Mouse (Mus musculus): ENCODE results near the gene Stox2.

Stox2 gene

DNA sequence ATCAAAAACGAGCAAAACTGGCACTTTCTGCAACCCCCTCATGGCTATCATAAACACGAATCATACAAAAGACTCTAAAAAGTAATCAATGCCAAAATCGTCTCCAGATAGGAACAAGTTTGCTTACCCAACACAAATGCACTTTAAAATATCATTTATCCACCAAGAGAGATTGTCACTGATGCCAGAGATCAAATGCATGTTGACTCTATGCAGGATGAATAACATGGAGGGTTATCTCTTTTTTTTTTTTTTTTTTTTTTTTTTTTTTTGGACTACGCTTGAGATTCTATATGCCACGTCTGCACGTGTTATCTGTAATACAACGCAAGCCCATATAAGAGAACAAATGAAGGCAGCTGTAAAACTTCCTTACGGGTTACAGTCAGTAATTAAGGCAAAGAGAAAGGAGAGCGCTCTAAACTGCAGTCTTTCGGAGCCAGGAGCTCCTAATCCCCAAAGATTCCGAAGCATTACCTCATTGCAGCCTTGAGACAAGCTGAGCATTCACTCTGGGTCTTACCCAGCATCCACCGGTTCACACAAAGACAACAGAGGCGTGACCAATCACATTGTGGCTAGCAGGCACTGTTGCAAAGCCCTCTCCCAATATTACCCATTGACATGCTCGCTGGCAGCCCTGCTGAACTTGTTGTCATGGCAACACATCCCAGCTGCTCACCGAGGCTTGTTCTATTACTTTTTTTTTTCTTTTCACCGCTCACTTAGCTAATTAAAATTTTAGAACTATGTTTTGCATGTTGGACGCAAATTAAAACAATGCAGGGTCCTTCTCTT lies 203.8 kb downstream of the Stox2 start:
- DNase-seq (ENCODE audit: inconsistent ontology term) = peak; percentile 91

DNA sequence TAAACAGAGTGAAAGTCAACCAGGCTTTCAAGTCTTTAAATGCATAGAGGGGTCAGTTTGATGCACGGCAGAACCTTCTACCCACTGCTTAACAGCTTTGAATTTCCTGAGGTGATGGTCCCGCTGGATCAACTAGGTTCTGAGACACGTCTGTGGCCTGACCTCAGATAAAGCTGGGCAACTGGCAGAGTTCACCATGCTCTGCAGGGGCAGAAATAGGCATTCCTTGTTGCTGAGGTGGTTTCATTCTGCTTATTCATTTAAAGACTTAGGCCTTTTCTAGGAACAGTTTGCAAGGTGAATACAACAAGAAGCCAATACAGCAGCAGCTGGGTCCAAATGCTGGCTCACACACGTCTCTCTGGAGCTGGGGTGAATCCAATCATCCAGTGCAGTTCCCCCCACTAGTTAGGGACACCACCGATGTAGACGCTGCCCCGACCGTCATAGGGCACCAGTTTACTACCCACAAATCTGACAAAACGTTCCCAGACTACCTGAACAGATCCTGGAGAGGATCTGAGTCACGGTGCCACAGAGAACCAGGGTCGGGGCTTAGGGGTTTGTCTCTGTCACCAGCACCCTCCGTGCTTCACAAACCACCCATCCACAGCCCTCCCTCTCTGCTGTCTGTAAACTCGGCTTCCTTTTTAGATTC lies 204.6 kb downstream of the Stox2 start:
- peak; percentile 54 for DNase-seq (ENCODE audit: inconsistent ontology term)

DNA sequence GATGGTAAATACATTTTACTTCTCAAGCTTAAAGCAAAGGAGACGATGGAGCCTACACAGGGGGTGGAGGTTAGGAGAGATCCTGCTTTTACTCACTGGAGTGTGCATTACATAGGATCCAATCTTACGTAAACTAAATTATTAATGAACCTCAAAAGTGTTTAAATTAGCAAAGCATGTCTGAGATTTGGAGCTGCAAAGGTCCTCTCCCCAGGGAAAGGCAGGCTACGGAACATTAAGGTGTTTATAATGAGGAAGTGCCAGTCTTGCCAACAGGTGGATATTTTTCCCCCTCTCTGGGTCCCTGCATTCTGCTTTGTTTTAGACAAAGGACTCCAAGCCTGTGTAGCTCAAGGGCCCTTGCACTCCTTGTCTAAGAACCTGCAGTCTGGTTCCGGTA lies 205.3 kb downstream of the Stox2 start:
- DNase-seq (ENCODE audit: inconsistent ontology term) = no peak

DNA sequence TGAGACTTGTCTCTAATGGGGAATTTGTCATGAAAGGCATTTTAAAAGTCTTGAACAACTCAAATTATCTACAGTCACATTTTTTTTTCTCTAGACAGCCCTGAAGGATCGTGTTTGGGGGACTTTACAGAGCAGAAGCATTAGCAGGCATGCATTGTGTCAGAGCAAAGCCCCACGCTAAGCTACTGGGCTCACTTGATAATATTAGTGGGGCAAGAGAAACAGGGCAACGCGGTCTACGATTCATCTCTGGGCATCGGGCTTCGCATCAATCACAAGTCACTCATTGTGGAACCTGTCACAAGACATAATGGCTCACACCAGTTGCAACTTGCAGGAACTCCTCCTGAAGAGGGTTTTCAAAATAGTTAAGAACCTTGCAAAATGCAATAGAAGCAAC lies 205.9 kb downstream of the Stox2 start:
- peak; percentile 28 for DNase-seq (ENCODE audit: inconsistent ontology term)

DNA sequence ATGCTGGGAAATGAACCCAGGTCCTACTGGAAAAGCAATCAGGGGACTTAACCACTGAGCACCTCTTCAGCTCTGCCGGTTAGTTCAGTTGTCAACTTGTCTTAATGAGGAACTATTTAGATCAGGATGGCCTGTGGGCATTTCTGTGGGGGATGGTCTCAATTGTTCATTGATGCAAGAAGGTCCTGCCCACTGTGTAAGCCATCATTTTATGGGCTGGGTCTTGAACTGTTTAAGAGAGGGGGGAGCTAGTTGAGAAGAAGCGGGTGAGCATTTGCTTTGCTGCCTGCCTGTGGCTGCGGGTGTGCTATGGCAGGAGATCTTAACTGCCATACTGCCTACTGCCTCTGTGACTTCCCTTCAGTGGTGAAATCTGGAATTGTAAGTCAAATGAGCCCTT lies 214.1 kb downstream of the Stox2 start:
- DNase-seq (ENCODE audit: inconsistent ontology term) = no peak

DNA sequence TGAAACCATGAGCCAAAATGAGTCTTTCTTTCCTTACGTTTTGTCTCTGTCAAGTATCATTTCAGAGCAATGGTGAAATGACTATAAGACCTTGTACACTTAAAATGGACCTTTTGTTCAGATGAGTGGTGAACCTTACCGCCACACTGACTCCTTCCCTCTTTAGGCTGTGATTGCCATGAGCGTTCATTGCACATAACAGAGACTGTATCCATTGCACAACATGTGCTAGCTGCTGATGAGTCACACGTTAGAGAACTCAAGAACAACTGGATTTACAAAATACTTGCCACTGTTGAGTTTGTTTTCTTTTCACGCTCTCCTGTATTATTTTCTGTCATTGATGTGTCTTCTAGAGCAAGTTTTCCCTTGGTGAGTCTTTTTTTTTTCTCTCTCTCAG lies 216.1 kb downstream of the Stox2 start:
- no peak for DNase-seq (ENCODE audit: inconsistent ontology term)

DNA sequence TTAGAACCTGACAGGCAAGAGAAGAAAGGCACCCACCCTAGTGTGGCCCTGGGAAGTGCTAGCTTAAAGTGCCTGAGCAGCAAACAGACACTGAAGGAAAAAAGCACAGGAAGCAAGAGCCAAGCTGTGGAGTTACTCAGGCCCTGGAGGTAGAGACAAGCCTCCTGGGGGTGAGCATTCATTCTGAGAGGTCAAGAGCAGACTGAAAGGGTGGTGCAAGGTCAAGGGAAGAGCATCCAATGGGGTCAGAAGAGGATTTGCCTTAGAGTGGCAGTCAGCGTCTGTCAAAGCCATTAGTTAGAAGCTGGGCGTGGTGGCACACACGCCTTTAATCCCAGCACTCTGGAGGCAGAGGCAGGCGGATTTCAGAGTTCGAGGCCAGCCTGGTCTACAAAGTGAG lies 224.3 kb downstream of the Stox2 start:
- DNase-seq (ENCODE audit: inconsistent ontology term) = no peak

DNA sequence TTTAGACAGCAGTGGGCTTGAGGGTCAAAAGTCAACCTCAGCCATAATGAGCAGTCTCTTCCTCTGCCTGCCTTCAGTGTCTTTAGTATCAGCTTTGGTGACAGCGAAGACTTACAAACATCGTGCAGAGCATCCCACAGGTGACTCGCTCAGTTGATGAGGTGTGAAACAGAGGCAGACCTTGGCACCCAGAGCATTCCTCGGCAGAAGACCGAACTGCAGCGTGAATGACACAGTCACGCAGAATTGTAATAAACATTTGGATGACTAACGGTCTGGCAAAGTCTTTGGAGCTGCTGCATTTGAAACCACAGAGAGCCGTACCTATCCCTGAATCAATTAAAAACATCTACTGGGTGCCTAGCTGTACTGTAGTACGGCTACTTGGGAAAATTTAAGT lies 225.0 kb downstream of the Stox2 start:
- no peak for DNase-seq (ENCODE audit: inconsistent ontology term)

DNA sequence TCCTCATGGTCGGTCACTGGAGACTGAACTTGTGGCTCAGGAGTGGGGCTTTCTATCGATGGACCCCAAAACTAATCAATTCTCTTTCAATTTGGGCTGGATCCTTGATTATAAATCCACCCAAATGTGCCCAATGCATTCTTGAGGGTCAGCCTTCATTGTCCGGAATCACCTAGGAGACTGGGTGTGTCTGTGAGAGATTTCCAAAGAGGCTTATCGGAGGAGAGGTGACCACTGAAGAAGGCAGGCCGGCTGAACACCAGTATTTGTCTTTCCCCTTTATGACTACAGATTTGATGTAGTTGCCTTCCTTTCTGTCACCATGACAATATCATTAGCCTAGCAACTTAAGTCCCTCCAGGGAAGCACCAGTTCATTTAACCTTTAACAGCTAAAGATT lies 225.8 kb downstream of the Stox2 start:
- no peak for DNase-seq (ENCODE audit: inconsistent ontology term)

DNA sequence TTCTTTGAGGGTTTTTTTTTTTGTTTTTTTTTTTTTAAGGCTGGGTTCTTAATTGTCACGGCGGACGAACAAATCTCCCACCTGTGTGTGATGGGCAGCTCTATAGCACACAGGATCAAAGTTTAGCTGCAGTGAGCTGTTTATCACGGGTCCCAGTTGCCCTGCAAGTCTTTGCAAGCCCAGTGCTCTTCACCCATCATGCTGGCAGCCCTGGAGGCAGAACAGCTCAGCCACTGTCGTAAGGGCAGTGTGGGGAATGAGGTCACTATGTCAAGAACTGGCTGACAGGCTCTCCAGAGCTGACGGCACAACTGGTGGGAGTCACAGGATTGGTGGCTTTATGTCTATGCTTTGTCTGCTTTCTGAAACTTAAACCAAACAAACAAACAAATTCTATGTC lies 227.6 kb downstream of the Stox2 start:
- DNase-seq (ENCODE audit: inconsistent ontology term) = peak; percentile 67

DNA sequence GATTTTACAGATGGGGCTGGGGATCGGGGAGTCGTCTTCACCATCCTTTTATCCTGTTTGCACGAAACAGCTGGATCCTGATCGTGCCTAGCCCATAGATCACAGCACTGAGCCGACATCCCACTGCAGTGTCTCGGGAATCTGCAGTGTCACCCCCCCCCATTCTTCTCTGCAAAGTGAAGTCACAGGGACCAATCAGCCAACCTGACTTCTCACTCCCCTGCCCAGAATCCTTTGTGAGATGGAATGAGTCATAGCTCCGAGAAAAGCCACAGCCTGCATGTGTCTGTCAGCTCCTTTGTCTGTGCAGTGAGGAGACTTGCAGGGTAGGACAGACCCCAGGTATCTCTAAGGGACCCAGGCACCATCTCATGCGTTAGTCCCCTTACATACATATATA lies 228.1 kb downstream of the Stox2 start:
- peak; percentile 86 for DNase-seq (ENCODE audit: inconsistent ontology term)

DNA sequence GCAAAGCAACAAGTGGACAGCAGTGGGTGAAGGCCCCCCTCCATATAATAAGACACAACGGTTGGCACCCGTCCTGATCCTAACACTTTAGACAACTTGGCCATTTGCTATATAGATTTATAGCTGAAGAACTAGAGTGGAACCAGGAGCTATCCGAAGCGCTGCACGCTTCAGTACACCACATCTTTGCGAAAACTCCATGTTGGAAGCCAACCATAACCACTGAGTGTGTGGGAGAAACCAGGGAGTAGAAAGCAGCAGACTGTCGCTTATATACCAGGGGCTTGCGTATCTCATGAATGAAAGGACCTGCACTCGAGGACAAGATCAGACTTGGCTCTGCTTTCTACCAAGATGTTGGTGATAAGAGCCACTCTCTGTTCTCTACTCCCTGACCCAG lies 234.0 kb downstream of the Stox2 start:
- DNase-seq (ENCODE audit: inconsistent ontology term) = no peak

DNA sequence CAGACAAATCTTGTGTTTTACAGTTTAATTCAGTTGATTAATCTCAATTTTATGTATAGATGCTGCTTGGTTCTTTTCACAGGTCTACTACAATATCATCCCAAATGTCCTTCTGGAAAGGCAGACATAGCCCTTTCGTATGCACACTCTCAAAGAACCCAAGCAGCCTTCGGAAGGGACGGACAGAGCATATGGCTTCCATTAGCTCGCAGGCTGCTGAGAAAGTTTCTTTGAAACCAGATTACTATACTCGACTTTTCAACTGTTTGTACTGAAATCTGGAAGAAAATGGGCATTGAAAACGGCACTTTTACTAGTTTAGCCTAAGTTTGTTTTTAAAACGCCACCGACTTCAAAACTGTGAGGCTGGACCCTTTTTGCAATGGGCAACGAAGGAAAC lies 234.9 kb downstream of the Stox2 start:
- DNase-seq (ENCODE audit: inconsistent ontology term) = no peak

DNA sequence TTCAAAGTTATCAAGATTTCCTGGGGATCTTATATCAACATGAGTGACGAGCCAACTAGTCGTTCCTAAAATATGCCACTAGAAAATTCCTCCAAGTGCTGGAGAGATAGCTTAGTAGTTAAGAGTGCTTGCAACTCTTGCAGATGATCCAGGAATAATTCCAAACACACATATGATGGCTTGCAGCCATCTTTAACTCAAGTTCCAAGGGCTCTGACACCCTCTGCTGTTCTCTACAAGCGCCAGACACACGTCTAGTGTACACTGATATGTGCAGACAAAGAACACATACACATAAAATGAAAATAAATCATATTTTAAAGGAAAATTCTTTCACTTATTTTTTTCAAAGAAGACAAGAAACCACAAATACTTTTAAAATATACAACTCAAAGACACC lies 237.9 kb downstream of the Stox2 start:
- no peak for DNase-seq (ENCODE audit: inconsistent ontology term)

DNA sequence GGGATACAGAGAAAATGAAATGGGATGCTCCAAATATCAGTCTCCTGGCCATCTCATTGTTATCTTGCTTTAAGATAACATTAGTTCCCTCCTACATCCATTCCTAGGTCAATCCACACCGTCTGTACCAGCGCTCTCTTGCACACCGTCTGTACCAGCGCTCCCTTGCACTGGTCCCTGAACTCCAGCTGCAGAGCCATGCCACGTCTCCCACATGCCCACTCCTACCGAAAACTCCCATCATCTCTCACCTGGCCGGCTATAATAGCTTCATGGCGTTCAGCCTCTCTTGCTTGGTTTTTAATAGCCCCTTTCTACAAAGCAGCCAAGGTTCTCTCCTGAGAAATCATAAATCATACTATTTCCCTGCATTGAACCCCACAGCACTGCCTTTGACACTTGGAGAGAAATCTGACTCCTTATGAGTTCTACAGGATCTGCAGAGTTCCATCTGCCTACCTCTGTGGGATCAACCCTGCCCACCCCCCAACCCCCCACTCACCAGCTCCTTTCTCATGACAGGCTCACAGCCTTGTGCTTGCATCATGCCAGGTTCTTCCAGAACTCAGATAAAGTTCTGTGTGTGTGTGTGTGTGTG lies 239.4 kb downstream of the Stox2 start:
- DNase-seq (ENCODE audit: inconsistent ontology term) = no peak

DNA sequence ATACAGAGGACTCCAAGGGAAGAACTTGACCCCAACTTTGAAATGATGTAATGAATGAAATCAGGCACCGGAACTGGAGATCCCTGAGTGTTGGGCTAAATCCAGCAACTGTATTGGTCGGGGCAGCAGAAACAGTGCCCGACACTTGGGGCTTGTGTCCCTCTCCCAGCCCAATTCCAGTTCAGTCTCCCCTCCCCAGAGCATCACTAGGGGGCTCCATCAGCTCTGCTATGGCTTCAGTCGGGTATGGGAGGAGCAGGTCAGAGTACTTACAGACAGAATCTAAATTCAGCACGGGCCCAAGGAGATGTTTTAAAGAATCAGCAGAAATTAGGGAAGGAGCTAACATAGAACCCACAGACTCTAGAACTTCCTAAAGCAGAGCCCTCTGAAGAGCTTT lies 240.7 kb downstream of the Stox2 start:
- DNase-seq (ENCODE audit: inconsistent ontology term) = no peak

DNA sequence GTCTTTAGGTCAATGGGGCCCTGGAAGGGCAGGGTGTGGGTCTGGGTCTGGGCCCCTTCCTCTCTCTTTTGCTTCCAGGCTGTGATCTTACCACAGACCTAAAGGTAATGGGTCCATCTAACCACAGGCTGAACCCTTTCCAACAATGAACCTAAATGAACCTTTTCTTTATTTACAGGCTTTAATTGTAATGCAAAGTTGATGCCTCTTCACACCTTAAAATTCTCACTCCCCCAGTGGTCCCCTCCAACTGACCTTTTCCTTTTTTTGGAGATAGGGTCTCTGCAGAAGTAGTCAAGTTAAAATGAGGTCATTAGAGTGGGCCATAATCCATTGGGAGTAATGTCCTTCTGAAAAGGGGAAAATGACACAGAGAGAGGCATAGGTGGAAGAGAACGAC lies 249.8 kb downstream of the Stox2 start:
- no peak for DNase-seq (ENCODE audit: inconsistent ontology term)

DNA sequence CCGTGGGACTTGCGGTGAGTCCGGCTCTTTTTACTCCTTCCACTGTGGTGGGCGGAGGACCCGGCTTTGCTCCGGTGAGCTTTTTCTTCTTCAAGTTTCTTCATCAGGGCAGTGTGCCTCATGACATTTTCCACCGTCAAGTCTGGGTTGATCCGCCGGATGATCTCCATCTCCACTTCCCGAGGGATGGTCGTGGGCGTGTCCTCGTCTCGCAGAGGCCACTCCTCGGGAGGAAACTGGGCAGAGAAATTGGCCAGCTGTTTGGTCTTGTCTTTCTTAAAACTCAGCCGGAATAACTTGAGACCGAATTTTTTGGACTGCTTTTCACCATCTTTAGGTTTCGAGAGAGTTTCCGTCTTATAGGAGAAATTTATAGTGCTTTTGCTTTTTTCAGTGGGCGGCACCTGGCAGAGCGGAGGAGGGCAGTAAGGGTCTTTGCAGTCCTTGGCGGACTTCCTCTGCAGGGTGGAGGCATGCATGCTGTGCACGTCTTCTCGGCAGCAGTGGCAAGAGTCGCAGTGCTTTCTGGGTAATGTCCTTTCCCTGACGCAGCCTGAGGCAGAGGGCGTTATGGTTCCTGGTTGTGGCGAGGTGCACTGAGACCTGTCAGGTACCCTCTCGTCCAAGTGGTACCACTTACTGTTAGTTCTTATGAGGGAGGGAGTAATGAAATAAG lies 252.7 kb downstream of the Stox2 start:
- no peak for DNase-seq (ENCODE audit: inconsistent ontology term)

DNA sequence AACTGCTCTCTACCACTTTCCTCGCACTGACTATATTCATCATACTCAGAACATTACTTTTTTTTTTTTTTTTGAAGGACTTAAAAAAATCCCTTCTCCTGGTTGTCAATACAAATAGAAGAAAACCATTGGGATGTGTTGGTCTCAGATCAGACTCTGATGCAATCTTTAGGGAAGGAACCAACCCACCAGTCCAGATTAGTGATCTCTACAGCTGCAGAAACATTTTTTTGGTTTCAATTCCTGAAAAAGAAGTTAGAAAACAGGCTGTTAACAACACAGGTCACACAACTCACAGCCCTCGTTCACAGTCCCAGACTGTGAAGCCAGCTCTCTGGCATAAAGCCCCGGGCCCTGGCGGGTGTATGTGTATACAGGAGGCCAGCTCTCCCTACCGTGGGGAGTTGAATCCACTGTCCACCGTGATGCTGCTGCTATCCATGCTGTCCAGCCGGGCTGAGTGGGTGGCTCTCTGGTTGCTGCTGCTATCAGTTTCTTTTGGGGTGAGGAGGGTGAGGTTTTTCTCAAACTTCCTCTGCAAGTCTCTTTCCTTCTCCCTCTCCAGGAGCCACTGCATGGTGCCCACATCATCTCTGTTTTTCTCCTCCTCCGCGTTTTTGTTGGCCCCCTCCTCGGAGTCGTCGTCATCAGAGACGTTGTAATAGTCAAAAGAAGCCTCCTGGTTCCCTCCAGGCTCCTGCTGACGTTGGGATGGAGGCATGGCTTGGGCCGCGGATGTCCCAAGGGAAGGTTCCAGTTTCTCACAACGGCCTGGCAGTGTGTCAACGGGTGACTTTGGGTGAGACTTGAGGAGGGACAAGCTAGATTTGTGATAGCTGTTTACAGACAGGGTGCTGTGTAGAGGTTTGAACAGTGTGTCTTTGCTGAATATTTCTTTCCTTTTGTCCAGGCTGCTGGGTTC lies 254.5 kb downstream of the Stox2 start:
- DNase-seq (ENCODE audit: inconsistent ontology term) = no peak

DNA sequence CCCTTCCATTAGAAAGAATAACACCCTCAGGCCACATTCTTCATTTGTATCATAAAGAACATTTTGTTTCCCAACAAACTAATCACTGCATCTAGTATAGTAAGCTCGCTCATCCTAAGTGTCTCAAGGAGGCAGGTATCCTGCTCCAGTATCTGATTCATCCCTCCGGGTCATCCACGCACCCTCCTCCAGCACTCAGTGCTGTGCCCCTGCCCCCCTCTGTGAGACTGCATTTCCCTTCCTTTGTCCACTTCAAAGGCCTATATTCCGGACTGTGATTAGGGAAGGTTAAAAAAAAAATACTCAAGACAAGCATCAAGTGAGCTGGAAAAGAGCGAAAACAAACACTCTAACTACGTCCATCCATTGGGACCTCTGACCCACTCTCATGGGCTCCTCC lies 260.8 kb downstream of the Stox2 start:
- no peak for DNase-seq (ENCODE audit: inconsistent ontology term)

DNA sequence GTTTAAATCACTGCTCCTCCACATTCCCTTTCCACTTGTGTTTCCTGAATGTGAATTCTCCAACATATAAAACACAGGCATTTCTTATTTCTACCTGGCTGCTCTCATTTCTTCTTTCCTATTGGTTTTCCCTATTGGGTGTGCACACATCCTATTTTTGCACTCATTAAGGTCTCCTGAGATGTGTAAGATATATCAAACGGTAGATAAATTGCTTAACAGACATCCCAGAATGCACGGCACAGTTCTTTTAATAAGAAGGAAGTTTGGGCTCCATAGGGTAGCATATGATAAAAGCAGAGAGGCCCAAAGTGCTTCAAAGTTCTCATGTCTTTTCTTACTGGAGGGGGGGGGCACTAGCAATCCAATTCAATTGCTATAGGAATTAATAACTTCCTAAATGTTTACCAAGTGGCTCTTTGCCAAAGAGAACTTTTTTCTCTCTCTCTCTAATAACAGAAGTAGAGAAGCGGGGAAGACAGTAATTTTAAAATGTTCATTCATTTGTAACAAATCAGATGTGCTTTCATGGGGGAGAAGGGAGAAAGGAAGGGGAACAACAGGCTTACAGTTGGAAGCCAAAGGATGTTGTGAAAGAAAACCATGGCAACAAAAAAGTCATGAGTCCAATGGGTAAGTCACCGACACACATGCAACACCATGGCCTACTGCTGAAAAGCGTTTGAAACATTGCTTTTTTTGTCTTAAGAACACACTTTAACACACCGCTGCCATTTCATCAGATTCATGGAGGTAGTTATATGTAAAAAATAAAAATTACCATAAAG lies 263.2 kb downstream of the Stox2 start:
- no peak for DNase-seq (ENCODE audit: inconsistent ontology term)

All from Muller cell, postnatal 12 days (primary cell).